Mouse (Mus musculus) MEL (cell line): ENCODE data around the gene Disp1. TPM values are rescaled to one million over a fixed set of nuclear protein-coding genes. Genes with fewer than 3 reads are reported as not detected.

ENCODE experiments used
- DNase-seq: peaks from one replicate; pipeline ENCODE4 v3.0.0; 2011; ENCODE audit warnings: low read depth, low spot score
- H3K27ac ChIP-seq: 2 replicates; pipeline ENCODE4 v1.5.1; 2012; ENCODE audit warnings: low read depth, mild to moderate bottlenecking, control low read depth, low read length, moderate library complexity; ENCODE audit not compliant: control insufficient read depth
- H3K27me3 ChIP-seq, 2 experiments: fragments of 150-350 bp in 1 of 2; sonication (generic) in 1 of 2; 2 replicates each; pipeline ENCODE4 v1.6.1; 2012; ENCODE audit warnings: low read length in 2 of 2, mild to moderate bottlenecking in 2 of 2, improper control_type of control experiment in 1 of 2, moderate library complexity in 1 of 2; ENCODE audit not compliant: insufficient read depth in 2 of 2, control insufficient read depth in 1 of 2
- H3K36me3 ChIP-seq, 2 experiments: 2 replicates each; pipeline ENCODE4 v1.6.1; 2012 to 2014; ENCODE audit warnings: low read length in 2 of 2, improper control_type of control experiment in 1 of 2, inconsistent platforms in 1 of 2, mild to moderate bottlenecking in 1 of 2; ENCODE audit not compliant: insufficient read depth in 2 of 2, control insufficient read depth in 1 of 2
- H3K4me1 ChIP-seq, 2 experiments: fragments of 150-350 bp in 1 of 2; sonication (generic) in 1 of 2; 2 replicates each; pipeline ENCODE4 v1.6.1; 2012; ENCODE audit warnings: low read length in 2 of 2, improper control_type of control experiment in 1 of 2, mild to moderate bottlenecking in 1 of 2; ENCODE audit not compliant: insufficient read depth in 2 of 2, control insufficient read depth in 1 of 2
- H3K4me3 ChIP-seq, 2 experiments: fragments of 150-350 bp in 1 of 2; sonication (generic) in 1 of 2; 2 replicates each; pipeline ENCODE4 v1.5.1; 2012; ENCODE audit warnings: low read depth in 2 of 2, low read length in 2 of 2, mild to moderate bottlenecking in 2 of 2, moderate library complexity in 2 of 2, control low read depth in 1 of 2, improper control_type of control experiment in 1 of 2; ENCODE audit not compliant: control insufficient read depth in 1 of 2, insufficient read depth in 1 of 2
- H3K79me2 ChIP-seq: 2 replicates; pipeline ENCODE4 v1.6.1; 2012; ENCODE audit warnings: mild to moderate bottlenecking, low read length, moderate library complexity; ENCODE audit not compliant: control insufficient read depth, poor library complexity, insufficient read depth
- H3K9ac ChIP-seq: 2 replicates; pipeline ENCODE4 v1.6.1; 2012; ENCODE audit warnings: low read depth, mild to moderate bottlenecking, control low read depth, low read length, moderate library complexity; ENCODE audit not compliant: control insufficient read depth, poor library complexity, severe bottlenecking
- H3K9me3 ChIP-seq: fragments of 150-350 bp; sonication (generic); replicated peaks from 2 replicates; pipeline ENCODE4 v1.6.1; 2012; ENCODE audit warnings: mild to moderate bottlenecking, low read length, improper control_type of control experiment, moderate library complexity; ENCODE audit not compliant: insufficient read depth
- BHLHE40 ChIP-seq: IDR thresholded peaks from 2 replicates; pipeline ENCODE4 v1.6.1; 2012; ENCODE audit warnings: low read depth, mild to moderate bottlenecking, inconsistent platforms, low read length, improper control_type of control experiment, borderline replicate concordance
- CHD2 ChIP-seq: IDR thresholded peaks from 2 replicates; pipeline ENCODE4 v1.6.1; 2011; ENCODE audit warnings: low read length, improper control_type of control experiment
- ETS1 ChIP-seq: IDR thresholded peaks from 2 replicates; pipeline ENCODE4 v1.6.1; 2012; ENCODE audit warnings: low read depth, mild to moderate bottlenecking, inconsistent platforms, low read length, improper control_type of control experiment, moderate library complexity
- JUND ChIP-seq: IDR thresholded peaks from 2 replicates; pipeline ENCODE4 v1.6.1; 2011; ENCODE audit warnings: low read depth, mild to moderate bottlenecking, improper control_type of control experiment, low read length
- MAFK ChIP-seq: IDR thresholded peaks from 2 replicates; pipeline ENCODE4 v1.6.1; 2011; ENCODE audit warnings: low read depth, mild to moderate bottlenecking, low read length, improper control_type of control experiment, borderline replicate concordance
- MAZ ChIP-seq: IDR thresholded peaks from 2 replicates; pipeline ENCODE4 v1.6.1; 2012; ENCODE audit warnings: low read depth, mild to moderate bottlenecking, inconsistent platforms, low read length, improper control_type of control experiment
- MXI1 ChIP-seq: IDR thresholded peaks from 2 replicates; pipeline ENCODE4 v1.6.1; 2011; ENCODE audit warnings: mild to moderate bottlenecking, low read depth, low read length, improper control_type of control experiment
- MYB ChIP-seq: IDR thresholded peaks from 2 replicates; pipeline ENCODE4 v1.6.1; 2011; ENCODE audit warnings: mild to moderate bottlenecking, low read depth, low read length, improper control_type of control experiment
- MYC ChIP-seq: IDR thresholded peaks from 2 replicates; pipeline ENCODE4 v1.6.1; 2011; ENCODE audit warnings: low read depth, mild to moderate bottlenecking, low read length, improper control_type of control experiment, moderate library complexity
- NELFE ChIP-seq: IDR thresholded peaks from 2 replicates; pipeline ENCODE4 v1.6.1; 2011; ENCODE audit warnings: low read depth, low read length, improper control_type of control experiment
- RCOR1 ChIP-seq: IDR thresholded peaks from 2 replicates; pipeline ENCODE4 v1.6.1; 2012; ENCODE audit warnings: low read depth, mild to moderate bottlenecking, inconsistent platforms, low read length, improper control_type of control experiment
- SIN3A ChIP-seq: IDR thresholded peaks from 2 replicates; pipeline ENCODE4 v1.6.1; 2012; ENCODE audit warnings: low read length, improper control_type of control experiment, inconsistent platforms
- SMC3 ChIP-seq: IDR thresholded peaks from 2 replicates; pipeline ENCODE4 v1.6.1; 2011; ENCODE audit warnings: low read depth, low read length, improper control_type of control experiment
- TAL1 ChIP-seq: IDR thresholded peaks from 2 replicates; pipeline ENCODE4 v1.6.1; 2012; ENCODE audit warnings: mild to moderate bottlenecking, inconsistent platforms, low read length, moderate library complexity, mixed read lengths
- TBP ChIP-seq: IDR thresholded peaks from 2 replicates; pipeline ENCODE4 v1.8.0; 2011; ENCODE audit warnings: low read depth, low read length, improper control_type of control experiment
- USF2 ChIP-seq, 2 experiments: IDR thresholded peaks; 2 replicates each; pipeline ENCODE4 v1.6.1; 2011 to 2012; ENCODE audit warnings: improper control_type of control experiment in 2 of 2, low read length in 2 of 2, borderline replicate concordance in 1 of 2, inconsistent platforms in 1 of 2, low read depth in 1 of 2, mild to moderate bottlenecking in 1 of 2; ENCODE audit not compliant: insufficient read depth in 1 of 2
- ZC3H11A ChIP-seq: IDR thresholded peaks from 2 replicates; pipeline ENCODE4 v1.6.1; 2012; ENCODE audit warnings: low read depth, mild to moderate bottlenecking, inconsistent platforms, low read length, improper control_type of control experiment
- polyA plus RNA-seq, 2 experiments: library from polyadenylated mRNA; stranded (reverse) in 1 of 2; unstranded in 1 of 2; fragments of >175 nt in 1 of 2; fragments of >200 nt in 1 of 2; gene quantifications; 2 replicates each; pipeline versions ENCODE4 v1.2.1 to v1.2.4; 2012; ENCODE audit warnings: low replicate concordance in 2 of 2, low read depth in 1 of 2; ENCODE audit not compliant: insufficient read length in 2 of 2, insufficient read depth in 1 of 2, missing spikeins in 1 of 2
- total RNA-seq: library from RNA; depleted of rRNA; stranded (reverse); fragments of 300-350 nt; gene quantifications from 2 replicates; pipeline ENCODE4 v1.2.3, GENCODE M21; 2012

Disp1 gene
- total and polyA plus RNA-seq, 3 experiments = 6.3 to 9.9 TPM; not detected in 1

DNA sequence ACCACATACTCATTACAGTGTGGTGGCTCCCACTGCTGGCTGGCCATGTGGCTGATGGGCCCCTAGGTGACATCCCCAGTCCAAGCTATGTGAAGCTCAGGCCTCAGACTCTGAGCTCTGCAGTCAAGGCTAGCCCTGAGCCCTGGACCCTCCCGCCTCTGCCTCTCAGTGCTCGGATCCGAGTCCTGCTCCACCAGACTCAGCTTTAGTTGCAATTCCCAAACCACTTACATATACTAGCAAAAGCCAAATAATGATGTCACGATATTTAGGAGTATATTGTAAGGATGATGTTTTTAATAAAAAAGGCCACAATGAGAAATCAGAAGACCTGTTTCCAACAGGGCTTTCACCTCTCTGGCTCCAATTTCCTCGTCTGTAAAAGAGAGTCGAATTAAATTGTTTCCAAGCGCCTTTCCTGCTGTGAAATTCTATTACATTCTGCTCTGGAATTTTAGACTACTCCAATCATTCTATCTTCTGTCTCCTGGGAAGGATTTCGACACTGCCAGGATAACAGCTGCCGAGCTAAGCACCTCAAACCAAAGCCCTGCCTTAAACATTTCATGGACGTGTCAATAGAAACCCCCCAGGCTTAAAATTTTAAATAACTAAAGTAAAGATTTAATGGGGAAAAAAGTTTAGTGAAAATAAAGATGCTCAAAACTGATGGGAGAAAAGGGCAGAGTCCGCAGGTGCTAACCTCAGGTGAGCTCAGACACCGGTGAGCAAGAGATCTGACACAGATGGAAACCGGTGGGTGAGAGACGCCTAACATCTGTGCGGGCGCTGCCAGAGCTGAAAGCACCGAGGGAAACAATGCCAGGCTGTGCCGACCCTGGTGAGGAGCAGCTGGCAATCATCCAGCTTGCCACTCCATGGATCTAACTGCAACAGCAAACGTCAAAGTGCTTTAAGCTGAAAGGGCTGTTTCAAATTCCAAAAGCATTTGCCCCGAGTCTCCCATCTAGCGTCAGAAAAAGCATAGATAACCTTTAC is 103.2 kb downstream of the Disp1 start:
- H3K27ac ChIP-seq = no peak overlapping the region
- TF ChIP-seq MAZ = no peak
- no peak for TF ChIP-seq SIN3A
- TF ChIP-seq RCOR1 = no peak
- no peak for TF ChIP-seq CHD2
- TF ChIP-seq TAL1 = no peak
- TF ChIP-seq TBP = no peak
- TF ChIP-seq NELFE = no peak
- no peak for TF ChIP-seq BHLHE40
- no peak for TF ChIP-seq MAFK
- no peak for TF ChIP-seq ZC3H11A
- TF ChIP-seq JUND = no peak
- TF ChIP-seq MYC = no peak
- no peak for TF ChIP-seq USF2 (IDR thresholded peaks at IDR 0.05; ENCODE audit: borderline replicate concordance in 1 of 2, insufficient read depth in 1 of 2, low read depth in 1 of 2, low read length in 2 of 2)
- TF ChIP-seq MYB = no peak
- TF ChIP-seq SMC3 = no peak
- no peak for TF ChIP-seq ETS1
- H3K9ac ChIP-seq = no peak overlapping the region
- DNase-seq = no peak
- no peaks in the 10 kb centered on the region for H3K9me3 ChIP-seq
- H3K27me3 ChIP-seq = no peaks in the 10 kb centered on the region
- H3K4me1 ChIP-seq = no peaks in the 10 kb centered on the region
- no peak overlapping the region for H3K4me3 ChIP-seq
- no peaks in the 10 kb centered on the region for H3K36me3 ChIP-seq
- no peaks in the 10 kb centered on the region for H3K79me2 ChIP-seq

GRCm38 (mm10) chr1:183116946-183117826 is 104.1 kb downstream of the Disp1 start:
- H3K9ac ChIP-seq = no peak overlapping the region
- no peaks in the 10 kb centered on the region for H3K4me1 ChIP-seq
- H3K79me2 ChIP-seq = no peaks in the 10 kb centered on the region
- no peaks in the 10 kb centered on the region for H3K36me3 ChIP-seq
- H3K27me3 ChIP-seq = no peaks in the 10 kb centered on the region
- no peak for TF ChIP-seq USF2 (IDR thresholded peaks at IDR 0.05; ENCODE audit: borderline replicate concordance in 1 of 2, insufficient read depth in 1 of 2, low read depth in 1 of 2, low read length in 2 of 2)
- no peak for TF ChIP-seq JUND
- TF ChIP-seq MXI1 = no peak
- TF ChIP-seq TAL1 = no peak
- no peak for TF ChIP-seq TBP
- DNase-seq = no peak
- no peak overlapping the region for H3K4me3 ChIP-seq
- H3K9me3 ChIP-seq = no peaks in the 10 kb centered on the region
- no peak overlapping the region for H3K27ac ChIP-seq
